Mouse (Mus musculus) layer of hippocampus, adult 6 months (tissue): ENCODE measurements around the gene Poln. TPM values are rescaled to one million over a fixed set of nuclear protein-coding genes. Genes with fewer than 3 reads are reported as not detected.

Experiments
- long read RNA-seq, 2 experiments: library from polyadenylated mRNA; unstranded; transcript quantifications; one replicate each; pipeline ENCODE4 v2.0.0; 2019 to 2020
- polyA plus RNA-seq: library from polyadenylated mRNA; unstranded; fragments of <200 nt; fragmentation: Nextera tagmentation; gene quantifications from 2 replicates; pipeline ENCODE4 v1.2.3, GENCODE M21; 2021

The Poln gene
- polyA plus RNA-seq, result 0.06 and 0.20 TPM in 2 replicates
- long read RNA-seq, experiment 1, result 0 reads
- long read RNA-seq, experiment 2, partial matches to known transcripts, result 1 of 4 reads
- long read RNA-seq, experiment 2, other reads (novel, unspliced or antisense), result 3 of 4 reads

GRCm38 (mm10) chr5:34168950-34169891 is at the start of gene Poln, which contains the start of gene Haus3:
TSS of gene Poln (minus strand) at chr5:34169448.
TSS of gene Haus3 (minus strand) at chr5:34169527.

GRCm38 (mm10) chr5:34187601-34188316 is 18.5 kb upstream of the Poln start, which contains the start of gene Mxd4:
TSS of gene Mxd4 (minus strand) at chr5:34187720.

GRCm38 (mm10) chr5:33995843-33996693 is 173.2 kb downstream of the Poln start, which contains the start of gene Nat8l:
TSS of gene Nat8l (plus strand) at chr5:33995984.

GRCm38 (mm10) chr5:33983309-33984121 is 185.7 kb downstream of the Poln start, which contains the start of gene Gm1673:
TSS of gene Gm1673 (plus strand) at chr5:33983433.

Other genes with a start within 250 kb of the Poln start
- gene Nelfa, start 233.0 kb downstream of the Poln start, polyA plus RNA-seq, result 17.5 and 18.6 TPM in 2 replicates
- gene Gm1673, start 186.0 kb downstream of the Poln start, polyA plus RNA-seq, result 379 and 384 TPM in 2 replicates
- gene Nat8l, start 173.5 kb downstream of the Poln start, polyA plus RNA-seq, result 9.5 and 11.0 TPM in 2 replicates
- 5.8 and 7.0 TPM in 2 replicates for gene Haus3, start 79 bp upstream of the Poln start, polyA plus RNA-seq
- 16.1 and 17.4 TPM in 2 replicates for gene Mxd4, start 18.3 kb upstream of the Poln start, polyA plus RNA-seq
- 9.0 and 11.9 TPM in 2 replicates for gene Zfyve28, start 119.0 kb upstream of the Poln start, polyA plus RNA-seq
- 0.13 and 0.23 TPM in 2 replicates for gene Cfap99, start 119.2 kb upstream of the Poln start, polyA plus RNA-seq
- gene Rnf4, start 166.8 kb upstream of the Poln start, polyA plus RNA-seq, result 66.6 and 74.3 TPM in 2 replicates
- gene Fam193a, start 200.5 kb upstream of the Poln start, polyA plus RNA-seq, result 4.4 and 5.4 TPM in 2 replicates